Mouse (Mus musculus) hindbrain, embryonic 11.5 days (tissue): Measurements from ENCODE around the gene Ndel1. TPM values are rescaled to one million over a fixed set of nuclear protein-coding genes. Genes with fewer than 3 reads are reported as not detected.
A peak's percentile ranks its signal among the peaks of the same experiment; 100 is the strongest.

Source experiments
- ATAC-seq: fragments of 200-750 bp; cut with Nextera tagmentation; 2 replicates; pipeline ENCODE4 v1.8.0; 2017; ENCODE audit warnings: mild to moderate bottlenecking, moderate TSS enrichment, moderate library complexity; ENCODE audit not compliant: low FRiP score
- DNase-seq: peaks from one replicate; pipeline ENCODE4 v3.0.0-alpha.2; 2015; ENCODE audit warnings: low spot score
- H3K27ac ChIP-seq: fragments of 300-500 bp; sonication (generic); 2 replicates; pipeline ENCODE4 v1.5.1; 2014; ENCODE audit warnings: mild to moderate bottlenecking, low read depth, low read length
- H3K27me3 ChIP-seq: fragments of 300-500 bp; sonication (generic); 2 replicates; pipeline ENCODE4 v1.6.1; 2014; ENCODE audit warnings: mild to moderate bottlenecking, low read length, moderate library complexity, mixed read lengths; ENCODE audit not compliant: control insufficient read depth, insufficient read depth
- H3K36me3 ChIP-seq: fragments of 300-500 bp; sonication (generic); 2 replicates; pipeline ENCODE4 v1.6.1; 2014; ENCODE audit warnings: mild to moderate bottlenecking, low read length, moderate library complexity, mixed read lengths; ENCODE audit not compliant: control insufficient read depth, insufficient read depth
- H3K4me1 ChIP-seq: fragments of 300-500 bp; sonication (generic); replicated peaks from 2 replicates; pipeline ENCODE4 v1.6.1; 2014; ENCODE audit warnings: low read length, mixed read lengths; ENCODE audit not compliant: control insufficient read depth, insufficient read depth
- H3K4me2 ChIP-seq: fragments of 300-500 bp; sonication (generic); replicated peaks from 2 replicates; pipeline ENCODE4 v1.6.1; 2014; ENCODE audit warnings: mild to moderate bottlenecking, low read depth, low read length
- H3K4me3 ChIP-seq: fragments of 300-500 bp; sonication (generic); 2 replicates; pipeline ENCODE4 v1.5.1; 2014; ENCODE audit warnings: low read depth, low read length
- H3K9ac ChIP-seq: fragments of 300-500 bp; sonication (generic); 2 replicates; pipeline ENCODE4 v1.6.1; 2014; ENCODE audit warnings: low read depth, low read length
- H3K9me3 ChIP-seq: fragments of 300-500 bp; sonication (generic); 2 replicates; pipeline ENCODE4 v1.6.1; 2016; ENCODE audit warnings: low read length; ENCODE audit not compliant: control insufficient read depth
- WGBS: fragments of 180-500 bp; shearing (Covaris S2); extraction: QIAGEN DNeasy Blood & Tissue Kit; methylation state at CpG from one replicate; pipeline ENCODE4 v1.1.7; 2014; 5-methylcytosine and 5-hydroxymethylcytosine counted together
- polyA plus RNA-seq: library from polyadenylated mRNA; unstranded; fragments of >200 nt; fragmentation: Nextera tagmentation; extraction: Ambion mirVana; gene quantifications from 2 replicates; pipeline ENCODE4 v1.2.1, GENCODE M21; 2014

Gene Ndel1
- polyA plus RNA-seq, 1 experiment from 2014 or later, result 53.3 TPM

DNA sequence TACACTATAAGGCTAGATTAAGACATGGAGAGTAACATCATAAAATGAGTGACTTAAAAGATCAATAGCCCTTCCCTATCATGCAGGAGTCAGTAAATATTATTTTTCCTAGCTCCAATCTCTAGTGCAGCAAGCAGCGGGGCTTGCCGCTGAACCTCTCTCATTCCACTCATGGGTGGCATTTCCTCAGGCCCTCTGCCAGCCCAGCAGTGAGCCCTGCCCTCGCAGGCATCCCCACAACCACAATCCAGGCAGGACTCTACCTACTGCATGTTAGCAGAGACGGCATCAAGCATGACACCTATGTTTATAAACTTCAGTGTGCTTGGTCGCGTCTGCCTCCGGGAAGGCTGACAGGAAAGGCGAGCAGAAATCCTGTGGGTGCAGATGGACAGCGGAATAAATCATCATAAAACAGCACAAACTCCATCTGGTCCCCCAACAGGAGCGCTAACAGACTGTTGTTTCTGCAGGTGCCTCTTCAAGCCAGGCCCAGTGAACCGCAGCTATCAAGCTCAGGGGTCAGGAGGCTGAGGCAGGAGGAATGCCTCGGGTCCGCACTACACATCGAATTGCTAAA is 52.3 kb downstream of the Ndel1 start:
- Histone ChIP-seq H3K36me3 (peaks cover 14% of the 10 kb centered on the region), H3K9me3 (no peaks in the 10 kb centered on the region), H3K4me3 (no peak overlapping the region), H3K4me2 (no peak overlapping the region), H3K9ac (no peak overlapping the region), H3K27ac (no peak overlapping the region), H3K4me1 (no peaks in the 10 kb centered on the region), H3K27me3 (no peaks in the 10 kb centered on the region)
- WGBS, result 97% methylated on average over 14 of the region's 14 CpGs
- no peak for ATAC-seq
- no peak for DNase-seq

DNA sequence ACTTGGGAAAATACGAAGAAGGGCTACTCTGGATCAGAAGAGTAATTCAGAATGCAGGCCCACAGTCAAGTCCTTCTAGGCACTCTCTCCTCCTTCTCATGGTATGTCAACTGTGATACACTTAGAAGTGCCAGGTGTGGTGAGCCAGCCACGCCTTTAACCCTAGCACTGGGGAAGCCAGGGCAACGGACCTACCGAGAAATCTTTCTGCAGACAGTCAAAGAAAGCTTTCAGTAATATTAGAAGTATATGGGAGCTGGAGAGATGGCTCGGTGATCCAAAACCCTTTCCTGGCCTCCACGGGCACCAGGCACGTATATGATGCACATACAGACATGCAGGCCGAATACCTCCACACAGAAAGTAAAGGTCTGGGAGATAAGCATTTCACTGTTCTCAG is 53.2 kb downstream of the Ndel1 start:
- Histone ChIP-seq H3K4me2 (no peak overlapping the region), H3K9me3 (no peaks in the 10 kb centered on the region), H3K36me3 (peaks cover 15% of the 10 kb centered on the region), H3K4me3 (no peak overlapping the region), H3K4me1 (no peaks in the 10 kb centered on the region), H3K27ac (no peak overlapping the region), H3K27me3 (no peaks in the 10 kb centered on the region), H3K9ac (no peak overlapping the region)
- ATAC-seq, result no peak
- DNase-seq, result no peak
- 94% methylated on average over 8 of the region's 8 CpGs for WGBS

DNA sequence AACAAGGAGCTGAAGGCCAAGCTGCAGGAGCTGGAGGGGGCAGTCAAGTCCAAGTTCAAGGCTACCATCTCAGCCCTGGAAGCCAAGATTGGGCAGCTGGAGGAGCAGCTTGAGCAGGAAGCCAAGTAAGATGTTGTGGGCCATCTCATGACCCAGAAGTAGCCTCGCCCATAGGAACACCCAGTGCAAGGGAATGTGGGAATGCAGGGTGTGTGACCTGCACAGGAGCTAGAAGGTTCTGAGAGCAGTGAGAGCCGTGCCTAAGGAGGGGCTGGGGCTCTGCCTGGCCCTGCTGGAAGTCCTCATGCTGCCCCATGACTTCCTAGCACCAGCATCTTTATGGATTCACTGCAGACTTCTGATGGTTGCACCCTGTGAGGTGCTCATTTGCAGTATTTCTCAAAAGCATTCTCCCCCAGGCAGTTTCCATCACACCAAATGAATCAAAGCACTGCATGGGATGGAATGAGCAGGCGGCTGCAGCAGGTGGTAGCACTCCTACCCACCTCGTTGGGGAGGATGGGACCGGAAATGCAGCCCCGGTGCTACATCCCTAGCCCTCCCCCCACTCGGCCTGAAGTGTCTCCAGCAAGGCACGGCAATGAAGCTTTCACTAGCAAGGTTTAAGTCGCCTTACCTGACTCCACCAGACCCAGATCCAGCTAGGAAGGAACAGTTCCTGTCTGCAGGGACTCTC is 59.6 kb downstream of the Ndel1 start:
- no peak overlapping the region for H3K4me2 ChIP-seq
- no peak for DNase-seq
- no peak for ATAC-seq
- no peak overlapping the region for H3K4me3 ChIP-seq
- H3K36me3 ChIP-seq, result peaks cover 37% of the 10 kb centered on the region
- WGBS, result 88% methylated on average over 9 of the region's 9 CpGs
- no peaks in the 10 kb centered on the region for H3K9me3 ChIP-seq
- no peaks in the 10 kb centered on the region for H3K4me1 ChIP-seq
- H3K27ac ChIP-seq, result no peak overlapping the region
- no peaks in the 10 kb centered on the region for H3K27me3 ChIP-seq
- no peak overlapping the region for H3K9ac ChIP-seq

DNA sequence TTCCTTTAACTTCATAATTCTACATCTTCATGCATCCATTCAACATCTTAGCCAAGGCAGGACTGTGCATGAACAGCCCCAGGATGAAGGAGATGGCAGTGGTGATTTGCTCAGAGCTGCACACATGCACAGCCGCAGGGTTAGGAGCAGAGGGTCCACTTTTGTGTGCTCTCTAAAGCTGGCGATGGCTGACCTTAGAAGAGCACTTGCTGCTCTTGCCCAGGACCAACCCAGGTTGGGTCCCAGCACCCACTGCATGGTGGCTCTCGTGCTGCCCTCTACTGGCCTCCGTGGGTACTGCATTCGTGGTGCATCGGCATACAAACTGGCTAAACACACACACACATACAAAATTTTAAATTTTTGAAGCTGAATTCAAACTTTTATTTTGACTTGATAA is 63.9 kb downstream of the Ndel1 start:
- no peak for ATAC-seq
- no peak overlapping the region for H3K27ac ChIP-seq
- DNase-seq, result peak; percentile 85
- no peaks in the 10 kb centered on the region for H3K9me3 ChIP-seq
- H3K36me3 ChIP-seq, result peaks cover 47% of the 10 kb centered on the region
- no peaks in the 10 kb centered on the region for H3K27me3 ChIP-seq
- no peak overlapping the region for H3K9ac ChIP-seq
- H3K4me2 ChIP-seq, result no peak overlapping the region
- WGBS, result 36% methylated on average over 6 of the region's 6 CpGs
- H3K4me3 ChIP-seq, result no peak overlapping the region
- no peaks in the 10 kb centered on the region for H3K4me1 ChIP-seq

DNA sequence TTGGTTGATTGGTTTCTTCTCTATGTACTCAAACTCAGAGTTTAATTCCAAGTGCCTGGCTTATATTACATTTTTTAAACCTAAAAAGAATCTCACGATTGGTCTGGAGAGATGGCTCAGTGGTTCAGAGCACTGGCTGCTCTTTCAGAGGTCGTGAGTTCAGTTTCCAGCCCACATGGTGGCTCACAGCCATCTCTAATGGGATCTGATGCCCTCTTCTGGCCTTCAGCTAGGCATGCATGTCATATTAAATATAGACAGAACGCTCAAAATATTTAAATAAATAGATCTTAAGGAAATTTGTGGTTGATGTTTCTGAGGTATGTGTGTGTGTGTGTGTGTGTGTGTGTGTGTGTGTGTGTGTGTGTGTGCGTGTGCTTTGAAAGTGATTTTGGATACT is 66.5 kb downstream of the Ndel1 start:
- Histone ChIP-seq H3K9me3 (no peaks in the 10 kb centered on the region), H3K4me2 (no peak overlapping the region), H3K9ac (no peak overlapping the region), H3K36me3 (peaks cover 46% of the 10 kb centered on the region), H3K27me3 (no peaks in the 10 kb centered on the region), H3K27ac (no peak overlapping the region), H3K4me1 (no peaks in the 10 kb centered on the region), H3K4me3 (no peak overlapping the region)
- ATAC-seq (no peak), DNase-seq (no peak)
- WGBS, result 82% methylated on average over 4 of the region's 4 CpGs

DNA sequence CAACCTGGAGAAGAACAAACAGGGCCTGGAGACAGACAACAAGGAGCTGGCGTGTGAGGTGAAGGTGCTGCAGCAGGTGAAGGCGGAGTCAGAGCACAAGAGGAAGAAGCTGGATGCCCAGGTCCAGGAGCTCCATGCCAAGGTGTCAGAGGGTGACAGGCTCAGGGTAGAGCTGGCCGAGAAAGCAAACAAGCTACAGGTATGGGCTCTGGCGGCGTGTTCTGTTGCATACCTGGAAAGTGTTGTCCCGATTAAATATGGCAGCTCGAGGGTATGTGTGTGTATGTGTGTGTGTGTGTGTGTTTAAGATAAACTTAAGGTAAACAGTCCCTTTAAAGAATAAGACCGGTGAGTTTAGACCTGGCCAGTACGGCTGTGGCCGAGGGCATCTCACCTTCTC is 73.4 kb downstream of the Ndel1 start:
- no peak overlapping the region for H3K27ac ChIP-seq
- DNase-seq (no peak), ATAC-seq (no peak)
- peaks cover 28% of the 10 kb centered on the region for H3K36me3 ChIP-seq
- H3K27me3 ChIP-seq, result no peaks in the 10 kb centered on the region
- no peak overlapping the region for H3K4me3 ChIP-seq
- H3K4me1 ChIP-seq, result no peaks in the 10 kb centered on the region
- no peak overlapping the region for H3K9ac ChIP-seq
- no peak overlapping the region for H3K4me2 ChIP-seq
- no peaks in the 10 kb centered on the region for H3K9me3 ChIP-seq
- WGBS, result 94% methylated on average over 10 of the region's 10 CpGs

DNA sequence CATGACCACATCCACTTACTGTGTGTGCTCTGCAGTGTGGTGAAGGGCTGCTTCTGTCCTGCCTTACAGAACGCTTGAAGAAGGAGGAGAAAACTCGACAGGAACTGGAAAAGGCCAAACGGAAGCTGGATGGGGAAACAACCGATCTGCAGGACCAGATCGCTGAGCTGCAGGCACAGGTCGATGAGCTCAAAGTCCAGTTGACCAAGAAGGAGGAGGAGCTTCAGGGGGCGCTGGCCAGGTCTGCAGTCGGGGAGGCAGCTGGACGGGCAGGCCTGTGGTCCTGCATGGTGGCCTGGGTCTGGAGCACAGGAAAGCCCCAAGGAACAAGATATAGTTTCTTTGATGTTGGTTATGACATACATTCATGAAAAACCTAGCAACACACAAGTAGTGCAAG is 79.9 kb downstream of the Ndel1 start:
- DNase-seq (no peak), ATAC-seq (no peak)
- H3K27ac ChIP-seq, result no peak overlapping the region
- H3K4me2 ChIP-seq, result no peak overlapping the region
- no peaks in the 10 kb centered on the region for H3K27me3 ChIP-seq
- 90% methylated on average over 9 of the region's 9 CpGs for WGBS
- no peak overlapping the region for H3K4me3 ChIP-seq
- H3K36me3 ChIP-seq, result peaks cover 33% of the 10 kb centered on the region
- H3K9me3 ChIP-seq, result no peaks in the 10 kb centered on the region
- H3K9ac ChIP-seq, result no peak overlapping the region
- no peaks in the 10 kb centered on the region for H3K4me1 ChIP-seq

DNA sequence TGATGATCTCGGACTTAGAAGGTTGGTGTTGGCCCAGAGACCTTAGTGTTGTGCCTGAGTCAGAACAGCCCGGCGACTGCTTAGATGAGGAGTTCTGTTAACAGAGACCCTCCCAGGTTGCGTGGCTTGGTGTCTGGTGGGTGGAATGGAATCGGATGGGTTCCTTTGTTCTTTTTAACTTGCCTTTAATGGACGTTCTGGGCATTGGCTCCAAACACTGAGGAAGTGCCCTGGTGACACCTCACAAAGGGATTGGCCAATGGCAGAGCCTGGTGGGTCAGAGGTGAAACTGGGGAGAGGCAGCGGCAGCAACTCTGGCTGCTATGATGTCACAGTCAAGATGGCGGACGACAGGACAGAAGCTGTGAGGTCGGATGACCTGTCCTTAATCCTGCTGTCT is 80.9 kb downstream of the Ndel1 start:
- 86% methylated on average over 10 of the region's 10 CpGs for WGBS
- Histone ChIP-seq H3K4me3 (no peak overlapping the region), H3K27ac (no peak overlapping the region), H3K9ac (no peak overlapping the region), H3K36me3 (peaks cover 38% of the 10 kb centered on the region), H3K4me1 (no peaks in the 10 kb centered on the region), H3K27me3 (no peaks in the 10 kb centered on the region), H3K9me3 (no peaks in the 10 kb centered on the region), H3K4me2 (no peak overlapping the region)
- DNase-seq (no peak), ATAC-seq (no peak)

DNA sequence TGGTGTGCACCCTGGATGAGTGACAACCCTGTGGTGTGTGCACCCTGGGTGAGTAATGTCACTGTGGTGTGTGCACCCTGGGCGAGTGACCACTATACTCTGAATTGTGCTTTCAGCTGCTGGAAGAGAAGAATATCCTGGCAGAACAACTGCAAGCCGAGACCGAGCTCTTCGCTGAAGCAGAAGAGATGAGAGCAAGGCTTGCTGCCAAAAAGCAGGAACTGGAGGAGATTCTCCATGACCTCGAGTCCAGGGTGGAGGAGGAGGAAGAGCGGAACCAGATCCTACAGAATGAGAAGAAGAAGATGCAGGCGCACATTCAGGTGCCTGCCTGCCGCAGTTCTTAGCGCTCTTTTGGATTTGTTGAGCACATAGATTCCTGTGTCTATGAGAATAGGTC is 84.4 kb downstream of the Ndel1 start:
- no peak overlapping the region for H3K4me3 ChIP-seq
- H3K36me3 ChIP-seq, result peaks cover 27% of the 10 kb centered on the region
- no peak for ATAC-seq

More for the DNA sequence above, 84.4 kb downstream of the Ndel1 start:
- WGBS, result 96% methylated on average over 9 of the region's 9 CpGs
- no peak overlapping the region for H3K27ac ChIP-seq
- DNase-seq, result no peak
- no peaks in the 10 kb centered on the region for H3K27me3 ChIP-seq
- H3K4me1 ChIP-seq, result no peaks in the 10 kb centered on the region
- H3K4me2 ChIP-seq, result no peak overlapping the region
- H3K9ac ChIP-seq, result no peak overlapping the region
- no peaks in the 10 kb centered on the region for H3K9me3 ChIP-seq
